Mouse (Mus musculus) embryonic fibroblast, embryonic 13.5 days (primary cell): Measurements from ENCODE around the gene Lmntd2.

ENCODE experiments used
- CTCF ChIP-seq: IDR thresholded peaks from 2 replicates; pipeline ENCODE4 v1.5.1; 2011; ENCODE audit warnings: mild to moderate bottlenecking, control low read depth, low read length, moderate library complexity, borderline replicate concordance; ENCODE audit not compliant: insufficient read depth
- POLR2A ChIP-seq: IDR thresholded peaks from 2 replicates; pipeline ENCODE4 v1.6.1; 2011; ENCODE audit warnings: low read depth, mild to moderate bottlenecking, control low read depth, low read length, moderate library complexity

- TF ChIP-seq CTCF: no peak
- TF ChIP-seq POLR2A: no peak
These were observed 23.7 kb downstream of the Lmntd2 start for GRCm38 (mm10) chr7:141190220-141190619.
